Mouse (Mus musculus) liver, adult (tissue): Measurements from ENCODE around the gene Itgav.

Source experiments
- GATA4 ChIP-seq: IDR thresholded peaks from 2 replicates; pipeline ENCODE4 v1.6.1; 2014; ENCODE audit warnings: mild to moderate bottlenecking, low read length; ENCODE audit not compliant: insufficient replicate concordance

Gene Itgav

GRCm38 (mm10) chr2:83816147-83816546, 92.0 kb downstream of the Itgav start:
- no peak for TF ChIP-seq GATA4

- TF ChIP-seq GATA4, result no peak
Observed at GRCm38 (mm10) chr2:83825161-83825560, 101.0 kb downstream of the Itgav start.

DNA sequence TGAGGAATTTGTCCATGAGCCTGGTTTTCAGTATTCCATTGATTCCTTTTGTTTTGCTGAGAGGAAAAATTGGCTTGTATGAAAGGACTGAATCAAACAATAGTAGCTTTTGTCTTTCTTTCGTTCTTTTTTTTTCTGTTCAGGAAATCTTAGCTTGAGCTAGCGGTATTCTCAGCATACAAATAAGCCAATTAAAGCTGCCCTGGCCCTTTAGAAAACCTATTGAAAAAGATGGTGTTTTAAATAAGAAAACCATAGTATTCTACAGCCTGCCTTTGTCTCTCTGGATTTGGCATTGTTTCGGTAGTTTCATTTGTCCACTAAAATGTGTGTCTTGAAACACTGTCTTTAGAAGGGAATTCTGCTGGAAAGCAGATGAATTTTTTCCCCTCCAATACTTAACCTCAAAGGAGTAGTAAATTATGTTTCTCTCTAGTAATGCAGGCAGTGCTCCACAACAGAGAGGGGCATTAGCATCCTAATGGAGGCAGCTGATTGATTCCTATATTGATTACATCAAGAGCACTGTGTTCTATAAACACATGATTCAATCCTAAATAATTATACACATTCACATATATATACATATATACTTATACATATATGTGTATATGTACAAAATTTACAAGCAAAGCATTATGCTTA, 104.8 kb downstream of the Itgav start:
- TF ChIP-seq GATA4, result no peak

DNA sequence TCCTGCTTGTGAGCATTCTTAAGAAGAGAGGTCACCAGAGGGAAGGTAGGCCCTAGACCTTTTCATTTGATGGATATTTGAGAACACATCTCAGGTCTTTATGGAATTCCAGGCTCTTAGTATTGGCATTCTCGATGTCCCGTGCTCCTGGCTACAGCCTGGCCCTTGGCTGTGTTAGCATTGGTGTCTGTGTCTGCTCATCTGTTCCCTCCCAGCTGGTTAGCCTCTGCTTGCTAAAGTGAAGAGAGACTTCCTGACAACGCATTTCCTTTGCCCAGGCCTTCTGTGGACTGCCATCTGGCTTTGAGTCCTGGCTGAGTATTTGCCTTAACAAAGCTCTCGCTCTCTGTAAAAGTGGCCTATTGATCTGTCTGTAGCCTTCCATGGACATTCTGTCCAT, 108.7 kb downstream of the Itgav start:
- no peak for TF ChIP-seq GATA4

- TF ChIP-seq GATA4, result no peak
Observed at GRCm38 (mm10) chr2:83835313-83836070, 111.3 kb downstream of the Itgav start.

GRCm38 (mm10) chr2:83848495-83848894, 124.3 kb downstream of the Itgav start:
- TF ChIP-seq GATA4, result no peak

- TF ChIP-seq GATA4, result no peak
Observed at GRCm38 (mm10) chr2:83853423-83853822, 129.2 kb downstream of the Itgav start.

DNA sequence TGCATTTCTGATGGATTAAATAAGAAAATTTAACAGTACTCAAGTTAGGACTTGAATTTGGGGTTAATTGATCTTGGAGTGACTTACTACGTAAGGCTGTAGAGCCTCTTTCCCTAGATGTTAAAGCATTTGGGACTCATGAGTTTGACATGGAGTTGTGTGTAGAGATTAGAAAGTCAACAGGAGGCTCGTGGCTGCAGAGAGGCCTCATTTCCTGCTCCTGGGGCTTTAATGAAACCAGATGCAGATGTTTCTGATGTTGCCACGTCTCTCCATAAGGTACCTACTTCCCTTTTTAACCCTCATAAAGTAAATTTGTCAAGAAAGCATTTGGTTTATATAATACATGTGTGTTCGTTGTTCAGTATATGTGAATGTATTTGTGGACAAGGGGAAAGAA, 132.0 kb downstream of the Itgav start:
- TF ChIP-seq GATA4, result no peak
